Mouse (Mus musculus) CH12.LX (cell line): ENCODE measurements around the gene Nelfb.

Experiments
- CTCF ChIP-seq, 2 experiments: IDR thresholded peaks in 1 of 2; conservative IDR thresholded peaks in 1 of 2; 2 replicates each; pipeline ENCODE4 v1.5.1; 2011 to 2012; ENCODE audit warnings: low read depth in 2 of 2, low read length in 2 of 2, improper control_type of control experiment in 1 of 2, inconsistent platforms in 1 of 2, mild to moderate bottlenecking in 1 of 2, moderate library complexity in 1 of 2
- EP300 ChIP-seq: IDR thresholded peaks from 2 replicates; pipeline ENCODE4 v1.6.1; 2011; ENCODE audit warnings: low read length, improper control_type of control experiment
- HCFC1 ChIP-seq: IDR thresholded peaks from 2 replicates; pipeline ENCODE4 v1.6.1; 2012; ENCODE audit warnings: low read depth, mild to moderate bottlenecking, inconsistent platforms, low read length, improper control_type of control experiment
- JUN ChIP-seq: IDR thresholded peaks from 2 replicates; pipeline ENCODE4 v1.6.1; 2011; ENCODE audit warnings: low read depth, mild to moderate bottlenecking, low read length, improper control_type of control experiment, moderate library complexity; ENCODE audit not compliant: insufficient read depth
- KAT2A ChIP-seq: IDR thresholded peaks from 2 replicates; pipeline ENCODE4 v1.6.1; 2012; ENCODE audit warnings: low read length, improper control_type of control experiment, inconsistent platforms; ENCODE audit not compliant: insufficient replicate concordance
- MAX ChIP-seq: IDR thresholded peaks from 2 replicates; pipeline ENCODE4 v1.6.1; 2011; ENCODE audit warnings: low read length, improper control_type of control experiment
- NRF1 ChIP-seq: IDR thresholded peaks from 2 replicates; pipeline ENCODE4 v1.6.1; 2014; ENCODE audit warnings: low read depth, mild to moderate bottlenecking, inconsistent platforms, low read length, improper control_type of control experiment, moderate library complexity
- PAX5 ChIP-seq: IDR thresholded peaks from 2 replicates; pipeline ENCODE4 v1.6.1; 2012; ENCODE audit warnings: low read length, inconsistent platforms, mixed read lengths
- POLR2A ChIP-seq: IDR thresholded peaks from 2 replicates; pipeline ENCODE4 v1.6.1; 2011; ENCODE audit warnings: low read depth, mild to moderate bottlenecking, improper control_type of control experiment, low read length
- POLR2AphosphoS2 ChIP-seq: IDR thresholded peaks from 2 replicates; pipeline ENCODE4 v1.6.1; 2011; ENCODE audit warnings: low read depth, low read length, improper control_type of control experiment
- RAD21 ChIP-seq: IDR thresholded peaks from 2 replicates; pipeline ENCODE4 v1.6.1; 2011; ENCODE audit warnings: low read depth, mild to moderate bottlenecking, low read length, improper control_type of control experiment, moderate library complexity
- RCOR1 ChIP-seq: conservative IDR thresholded peaks from 2 replicates; pipeline ENCODE4 v1.6.1; 2012; ENCODE audit warnings: low read depth, mild to moderate bottlenecking, inconsistent platforms, low read length, improper control_type of control experiment
- ZKSCAN1 ChIP-seq: IDR thresholded peaks from 2 replicates; pipeline ENCODE4 v1.6.1; 2012; ENCODE audit warnings: low read depth, inconsistent platforms, low read length, improper control_type of control experiment, borderline replicate concordance

DNA sequence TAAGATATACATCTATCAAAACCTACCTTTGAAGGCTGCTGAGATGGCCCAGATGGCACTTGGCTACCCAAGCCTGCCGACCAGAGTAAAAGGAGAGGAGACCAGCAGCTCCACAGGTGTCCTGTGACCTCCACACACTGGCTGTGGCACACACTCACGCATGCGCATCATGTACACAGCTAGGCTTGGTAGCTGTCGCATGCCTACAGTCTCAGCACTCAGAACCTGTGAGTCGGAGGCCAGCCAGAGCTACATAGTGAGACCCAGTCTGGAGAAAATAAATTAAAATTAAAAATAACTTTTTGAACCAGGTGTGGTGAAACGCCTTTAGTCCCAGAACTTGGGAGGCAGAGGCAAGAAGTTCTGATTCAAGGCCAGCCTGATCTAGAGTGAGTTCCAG is 23.4 kb downstream of the Nelfb start:
- TF ChIP-seq MAX (no peak), POLR2AphosphoS2 (no peak), POLR2A (no peak), RCOR1 (no peak), CTCF (conservative IDR thresholded peaks at IDR 0.05 in 1 of 2, IDR thresholded peaks at IDR 0.05 in 1 of 2; ENCODE audit: low read depth in 2 of 2, low read length in 2 of 2) (no peak), ZKSCAN1 (no peak), RAD21 (no peak), JUN (no peak), EP300 (no peak), HCFC1 (no peak), PAX5 (no peak), KAT2A (no peak), NRF1 (no peak)
